Mouse (Mus musculus): ENCODE measurements around the gene Grik5.
A peak's percentile ranks its signal among the peaks of the same experiment; 100 is the strongest.

Gene Grik5

DNA sequence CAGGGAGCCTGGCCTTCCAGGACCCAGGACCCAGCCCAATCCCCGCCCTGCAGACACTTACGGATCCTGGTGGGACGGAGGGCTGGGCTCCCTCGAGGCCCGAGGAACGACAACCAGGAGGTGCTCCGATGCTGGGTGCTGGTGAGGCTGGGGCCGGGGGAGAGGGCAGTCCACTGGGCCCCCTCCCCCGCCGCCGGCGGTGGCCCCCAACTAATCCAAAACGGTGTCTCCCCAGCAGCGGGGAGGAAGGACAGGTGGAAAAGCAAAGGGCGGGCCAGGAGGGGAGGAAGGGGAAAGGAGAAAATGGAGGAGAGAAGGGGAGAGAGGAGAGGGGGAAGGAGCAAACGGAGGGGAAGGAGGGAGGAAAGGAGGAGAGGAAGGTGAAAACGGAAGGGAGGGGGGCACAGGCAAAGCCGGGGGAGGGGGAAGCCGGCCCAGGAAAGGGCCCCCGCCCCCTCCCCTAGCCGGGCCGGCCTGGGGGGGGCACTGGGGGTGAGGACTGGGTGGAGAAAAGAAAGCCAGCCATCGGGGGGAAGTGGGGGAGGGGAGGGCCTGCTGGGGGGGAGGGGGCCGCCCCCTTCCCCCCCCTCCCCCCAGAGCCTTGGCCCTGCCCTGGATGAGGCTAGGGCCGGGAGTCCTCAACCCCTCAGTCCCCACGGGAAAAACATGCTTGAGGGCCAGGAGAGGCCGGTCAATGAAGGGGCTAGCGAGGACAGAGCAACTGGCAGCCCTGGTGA, at the start of gene Grik5, which contains the start of gene Zfp574:
Gene Grik5, minus strand, starts transcription at position 368 of the 737 bp plus-strand sequence.
Gene Zfp574, plus strand, starts transcription at position 589 of the 737 bp plus-strand sequence.
- DNase-seq = no peak

DNA sequence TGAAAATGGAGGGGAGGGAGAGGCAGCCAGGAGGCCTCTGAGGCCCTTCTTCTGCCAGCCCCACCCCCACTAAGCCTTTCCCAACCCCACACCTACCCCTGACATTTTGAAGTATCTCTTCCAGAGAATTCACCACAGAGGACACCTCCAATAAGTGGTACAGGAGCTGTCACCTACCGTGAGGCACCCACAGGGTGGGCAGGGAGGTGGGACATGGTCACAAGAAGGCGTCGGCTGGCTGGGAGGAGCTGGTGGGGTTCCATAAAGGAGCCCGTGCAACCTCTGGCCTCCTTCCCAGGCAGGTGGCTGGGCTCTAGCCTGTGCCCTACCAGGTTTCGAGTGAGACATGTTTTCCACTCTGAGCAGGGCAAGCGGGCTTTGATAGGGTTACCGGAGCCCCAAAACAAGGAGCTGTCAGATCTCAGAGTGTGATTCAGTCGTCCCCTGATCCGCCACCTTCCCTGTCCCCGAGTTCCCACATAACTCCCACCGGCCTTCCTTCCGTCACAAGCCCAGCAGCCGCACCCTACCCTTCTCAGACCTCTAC, 49.2 kb upstream of the Grik5 start:
- DNase-seq = no peak

DNA sequence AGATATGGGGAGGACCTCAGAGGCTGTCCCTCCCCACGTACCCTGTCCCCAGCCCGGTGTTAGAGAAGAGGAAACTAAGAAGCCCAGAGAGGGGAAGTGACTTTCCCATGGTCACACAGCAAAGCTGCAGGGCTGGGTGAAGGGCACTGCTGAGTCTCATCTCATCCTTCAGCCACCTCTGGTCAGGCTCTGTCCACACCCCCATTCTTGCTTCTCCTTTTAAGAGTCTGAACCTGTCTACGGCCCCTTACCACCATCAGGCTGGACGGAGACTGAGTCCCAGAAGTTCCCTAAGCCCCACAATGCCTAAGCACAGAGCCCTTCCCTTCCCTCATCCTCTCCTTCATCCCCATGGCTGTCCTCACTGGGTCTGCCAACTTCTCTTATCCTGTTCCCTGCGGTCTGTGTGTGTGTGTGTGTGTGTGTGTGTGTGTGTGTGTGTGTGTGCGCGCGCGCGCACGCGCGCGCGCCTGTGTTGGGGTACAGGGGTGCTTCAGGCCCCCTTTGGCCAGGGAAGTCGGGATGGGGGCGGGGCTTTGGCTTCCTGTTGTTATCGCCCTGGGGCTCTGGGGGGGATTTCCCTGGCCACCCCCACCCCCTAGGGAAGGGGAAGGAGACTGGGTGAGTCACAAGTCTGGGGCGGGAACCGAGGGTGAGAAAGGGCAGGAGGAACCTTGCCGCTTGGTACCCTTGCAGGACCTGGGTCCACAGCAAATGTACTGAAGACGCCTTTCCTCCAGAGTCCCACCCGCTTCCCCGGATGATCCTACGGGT, 48.1 kb upstream of the Grik5 start:
- DNase-seq = peak; percentile 39 to 66

DNA sequence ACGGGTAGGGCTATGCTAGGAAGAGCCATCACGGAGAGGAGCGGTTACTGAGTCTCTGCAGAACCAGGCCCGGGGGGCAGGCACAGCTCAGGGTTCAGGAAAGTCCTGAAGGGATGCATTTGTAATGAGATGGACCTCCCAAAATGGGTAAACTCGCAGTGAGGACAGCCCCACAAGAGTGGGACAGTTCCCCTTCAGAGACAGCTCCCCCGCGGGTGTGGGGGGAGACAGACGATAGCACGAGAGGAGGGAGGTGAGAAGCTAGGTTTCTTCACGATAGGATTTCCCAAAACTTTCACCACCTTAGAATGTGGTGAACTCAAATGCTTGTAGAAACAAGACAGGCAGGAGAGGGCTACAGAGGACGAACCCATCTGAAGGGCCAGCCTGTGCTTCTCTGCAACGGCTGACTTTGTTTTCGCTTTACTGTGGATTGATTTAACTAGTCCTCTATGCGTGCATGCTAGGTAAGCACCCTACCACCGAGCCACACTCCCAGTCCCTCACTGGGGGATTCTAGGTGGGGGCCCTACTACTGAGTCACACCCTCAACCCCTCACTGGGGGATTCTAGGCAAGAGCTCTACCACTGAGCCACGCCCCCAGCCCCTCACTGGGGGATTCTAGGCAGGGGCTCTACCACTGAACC, 40.9 kb upstream of the Grik5 start:
- DNase-seq = no peak

DNA sequence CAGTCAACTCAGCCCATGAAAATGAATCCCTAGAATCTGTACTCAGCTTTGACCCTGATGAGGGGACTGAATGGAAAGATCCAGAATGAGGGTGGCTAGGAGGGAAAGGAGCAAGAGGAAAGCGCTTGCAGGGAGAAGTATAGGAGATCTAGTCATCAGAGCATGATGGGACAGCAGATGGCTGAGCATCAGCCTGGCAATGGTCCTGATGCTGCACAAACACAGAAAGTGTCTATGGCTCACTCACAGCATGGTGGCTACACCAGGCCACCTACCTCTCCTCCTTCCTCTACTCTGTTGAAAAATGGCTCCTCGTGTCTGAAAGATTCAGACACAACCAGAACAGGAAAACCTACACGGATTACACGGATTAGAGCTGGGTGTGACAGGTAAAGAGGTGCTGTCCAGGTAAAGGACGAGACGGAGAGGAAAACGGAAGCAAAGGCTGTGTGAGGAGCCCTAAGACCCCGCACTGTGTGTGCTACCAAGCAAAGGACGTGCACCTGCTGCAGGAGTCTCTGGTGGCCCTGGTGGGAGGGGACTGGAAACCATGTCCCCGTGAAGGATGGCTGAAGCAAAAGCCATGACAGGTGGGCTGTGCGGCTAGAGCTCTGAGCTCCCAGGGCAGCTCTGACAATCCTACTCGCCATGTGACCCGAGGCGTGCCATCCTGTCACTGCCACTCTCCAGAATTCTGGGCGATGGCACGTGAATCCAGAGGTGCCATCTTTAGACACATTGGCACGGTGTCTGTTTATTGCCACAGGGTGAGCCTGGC, 40.2 kb upstream of the Grik5 start:
- no peak for DNase-seq

DNA sequence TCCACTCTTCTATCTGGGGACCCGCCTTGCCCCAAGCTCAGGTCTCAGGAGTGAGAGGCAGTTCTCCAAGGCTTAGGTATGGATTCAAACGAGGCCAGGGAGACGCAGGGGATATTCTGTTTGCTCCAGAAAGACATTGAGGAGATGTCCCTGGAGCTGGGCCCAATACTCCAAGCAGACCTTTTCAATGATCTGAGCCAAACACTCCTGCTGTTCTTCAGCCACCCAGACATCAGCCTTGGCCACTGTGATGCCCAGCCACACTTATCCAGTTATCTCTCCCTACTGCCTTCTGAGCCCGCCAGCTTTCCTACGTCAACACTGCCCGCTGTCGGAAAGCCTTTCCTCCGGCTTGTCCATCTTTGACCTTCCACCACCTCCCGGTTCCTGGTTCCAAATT, 38.2 kb upstream of the Grik5 start:
- DNase-seq = no peak

DNA sequence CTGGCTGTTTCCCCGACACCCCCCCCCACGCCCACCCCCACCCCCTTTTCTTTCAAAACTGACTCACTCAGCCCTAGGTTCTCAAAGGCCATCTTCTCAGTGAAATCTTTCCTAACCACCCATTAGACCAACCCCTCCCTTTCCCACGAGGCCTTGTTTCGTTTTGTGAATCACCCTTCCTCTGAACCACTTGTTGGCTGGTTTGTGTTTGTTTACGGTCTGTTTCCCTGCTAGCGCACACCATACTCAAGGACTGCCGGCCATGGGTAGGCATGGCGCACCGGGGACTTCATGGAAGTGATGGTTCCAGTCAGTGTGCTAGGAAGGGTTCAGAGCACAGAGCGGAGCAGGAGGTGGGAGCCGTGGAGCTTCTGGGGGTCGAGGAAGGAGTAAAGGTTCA, 37.2 kb upstream of the Grik5 start:
- no peak for DNase-seq

DNA sequence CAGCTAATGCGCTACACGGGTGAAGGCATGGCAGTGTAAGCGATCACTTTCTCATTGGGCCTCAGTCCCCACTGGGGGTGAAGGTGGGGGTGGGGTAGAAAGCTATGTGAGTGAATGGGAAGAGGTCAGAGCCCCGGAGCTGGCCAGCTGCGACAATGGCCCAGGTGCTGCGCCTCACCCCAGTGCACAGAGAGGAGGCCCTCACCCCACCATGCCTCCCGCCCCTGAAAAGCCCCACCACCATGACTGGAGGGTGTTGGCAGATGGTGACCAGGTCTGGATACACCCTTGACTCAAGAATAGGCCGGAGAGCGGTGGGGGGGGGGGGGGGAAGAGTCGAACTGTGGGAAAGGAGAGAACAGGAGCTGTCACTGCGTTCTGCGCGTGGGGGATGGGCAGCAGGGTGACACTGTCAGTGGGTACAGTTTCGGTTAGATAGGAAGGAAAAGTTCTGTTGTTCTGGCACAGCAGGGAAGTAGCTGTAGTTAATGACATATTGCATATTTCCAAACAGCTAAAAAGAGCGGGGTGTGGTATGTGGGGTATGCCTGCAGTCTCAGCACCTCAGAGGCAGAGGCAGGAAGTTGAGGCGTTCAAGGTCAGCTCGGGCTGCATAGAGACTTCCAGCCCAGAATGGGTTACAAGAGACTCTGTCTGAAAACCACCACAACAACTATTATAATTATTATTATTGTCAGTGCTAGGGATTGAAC, 34.8 kb upstream of the Grik5 start:
- no peak for DNase-seq

DNA sequence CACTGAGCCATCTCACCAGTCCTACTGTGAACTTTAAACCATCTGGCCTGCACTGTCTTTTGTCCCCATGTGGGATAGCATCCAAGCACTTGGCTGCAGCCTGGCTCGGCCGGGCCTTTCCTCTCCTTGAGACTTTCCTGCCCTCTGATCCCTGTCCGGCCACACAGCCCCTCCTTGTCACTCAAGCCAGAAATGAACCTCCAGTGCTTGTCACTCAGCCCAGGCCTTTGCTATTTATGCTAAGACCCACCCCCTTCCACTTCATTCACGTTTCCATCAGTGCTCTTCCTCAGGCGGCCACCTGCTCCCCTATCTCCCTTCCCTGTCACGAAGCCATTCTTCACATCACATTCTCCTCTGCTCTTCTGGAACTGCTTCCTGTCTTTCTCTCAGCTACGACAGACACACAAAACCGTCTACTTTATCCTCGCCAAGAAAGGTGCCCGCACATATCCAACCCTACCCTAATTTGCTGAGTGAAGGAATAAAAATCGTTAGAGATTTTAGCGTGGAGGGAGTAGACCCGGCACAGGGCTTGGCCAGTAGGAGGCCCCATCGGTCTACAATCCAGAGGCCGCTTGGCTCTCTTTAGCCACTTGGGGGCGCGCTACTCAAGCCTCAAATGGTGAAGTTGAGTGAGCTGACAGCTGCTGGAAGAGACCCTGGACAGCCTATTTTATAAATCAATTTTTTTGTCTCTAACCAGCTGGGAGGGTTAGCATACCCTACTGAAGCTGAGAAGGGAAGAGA, 33.4 kb upstream of the Grik5 start:
- peak; percentile 63 to 65 for DNase-seq

DNA sequence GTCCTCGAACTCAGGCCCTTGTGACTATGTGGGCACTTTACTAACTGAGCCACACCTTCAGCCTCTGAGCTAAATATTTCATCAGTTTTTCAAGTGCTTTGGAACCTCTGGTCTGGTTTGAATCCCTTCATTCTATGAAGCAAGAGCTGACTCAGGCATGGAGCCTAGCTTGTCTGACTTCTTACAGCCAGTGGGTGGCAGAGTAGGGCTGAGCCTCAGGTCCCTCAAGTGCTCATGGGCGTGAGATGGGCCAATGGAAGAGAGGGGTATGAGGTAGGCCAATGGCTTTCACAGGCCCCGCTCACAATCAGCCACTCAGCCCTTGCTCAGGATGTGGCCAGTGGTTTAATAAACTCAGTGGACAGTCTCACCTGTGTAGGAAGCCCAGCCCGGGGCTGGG, 27.4 kb upstream of the Grik5 start:
- no peak for DNase-seq

DNA sequence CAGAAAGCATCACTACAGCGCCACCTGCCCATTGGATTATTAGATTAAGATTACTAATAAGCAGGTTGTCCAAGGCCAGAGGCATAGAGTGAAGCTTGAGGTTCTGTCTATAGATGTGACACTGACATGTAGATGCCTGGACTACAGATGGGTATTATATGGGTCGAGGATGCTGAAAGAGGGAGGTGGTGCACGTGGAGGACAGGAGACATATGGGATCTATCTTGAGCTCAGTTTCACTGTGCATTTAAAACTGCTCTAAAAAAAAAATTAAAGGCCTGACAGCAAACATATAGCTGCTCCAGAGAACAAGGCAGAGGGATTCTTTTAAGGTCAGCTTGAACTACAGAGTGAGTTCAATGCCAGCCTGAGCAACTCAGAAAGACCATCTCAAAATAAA, 26.0 kb upstream of the Grik5 start:
- DNase-seq = no peak

DNA sequence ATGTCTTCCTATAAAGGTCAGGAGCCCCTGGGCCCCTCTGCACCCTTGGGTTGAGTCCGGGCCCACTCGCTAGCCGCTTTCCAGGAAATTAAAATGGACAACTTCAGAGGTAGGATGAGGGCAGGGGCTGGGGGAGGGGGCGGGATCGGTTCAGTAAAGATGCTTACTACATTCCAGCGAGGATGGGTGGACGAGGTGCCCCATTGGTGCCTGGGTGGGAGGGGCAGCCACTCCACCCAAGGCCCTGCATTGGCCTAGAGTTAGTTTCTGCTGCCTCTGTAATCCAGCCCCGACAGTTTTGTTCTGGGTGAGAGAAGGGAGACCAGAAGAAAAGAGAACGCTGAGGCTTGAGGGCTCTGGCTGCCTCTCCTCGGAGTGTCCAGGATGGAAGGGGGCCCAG, 17.7 kb upstream of the Grik5 start:
- DNase-seq = no peak

DNA sequence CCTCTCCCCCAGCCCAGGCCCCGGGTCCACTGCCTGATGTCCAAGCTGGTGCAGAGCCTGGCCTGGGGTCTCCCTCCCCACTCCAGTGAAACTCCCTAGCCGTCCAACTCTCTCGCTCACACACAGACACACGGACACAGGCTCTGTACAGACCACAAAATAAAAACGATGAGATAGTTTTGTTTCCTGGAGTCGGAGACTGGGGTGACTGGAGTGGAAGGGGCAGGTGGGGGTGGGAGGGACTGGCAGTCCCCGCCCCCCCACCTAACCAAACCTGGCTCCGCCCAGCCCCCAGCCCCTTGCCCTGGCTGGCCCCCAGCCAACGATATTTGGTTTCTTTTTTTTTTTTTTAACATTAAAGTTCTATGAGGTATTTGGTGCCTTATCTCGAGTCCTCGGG, 16.8 kb upstream of the Grik5 start:
- DNase-seq = no peak

DNA sequence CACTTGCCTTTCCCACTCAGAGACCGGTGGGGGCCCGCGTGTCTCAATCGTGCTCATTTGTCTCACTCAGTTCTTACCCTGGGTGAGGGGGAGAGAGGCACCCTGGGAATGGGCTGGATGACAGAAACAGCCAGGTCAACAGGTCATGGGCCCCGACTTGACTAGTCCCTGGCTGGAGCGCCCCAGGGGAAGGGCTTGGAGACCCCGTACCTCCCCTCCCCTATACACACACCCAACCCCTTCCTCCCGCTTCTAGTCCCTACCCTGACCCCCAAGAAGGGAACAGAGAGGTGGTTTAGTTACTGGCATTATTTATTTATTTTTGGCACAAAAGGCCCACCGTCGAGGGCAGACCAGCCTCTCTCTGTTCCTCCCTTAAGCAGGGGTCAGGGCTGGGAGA, 16.4 kb upstream of the Grik5 start:
- DNase-seq = no peak

DNA sequence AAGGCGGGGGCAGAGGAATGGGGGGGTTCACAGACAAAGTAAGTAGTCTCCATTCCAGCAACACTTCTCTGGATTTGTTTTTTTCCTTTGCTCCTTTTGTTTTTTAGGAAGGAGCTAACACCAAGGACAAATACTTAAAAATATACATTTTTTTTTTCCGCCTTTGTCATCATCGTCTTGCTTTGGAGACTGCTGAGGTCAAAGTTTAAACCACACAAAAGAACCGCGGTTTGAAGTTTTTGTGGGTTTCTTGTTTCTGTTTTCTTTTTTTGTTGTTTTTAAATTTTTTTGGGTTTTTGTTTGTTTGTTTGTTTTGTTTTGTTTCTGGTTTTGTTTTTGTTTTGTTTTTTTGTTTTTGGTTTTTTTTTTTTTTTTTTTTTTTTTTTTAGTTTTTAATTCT, 15.8 kb upstream of the Grik5 start:
- DNase-seq = no peak

DNA sequence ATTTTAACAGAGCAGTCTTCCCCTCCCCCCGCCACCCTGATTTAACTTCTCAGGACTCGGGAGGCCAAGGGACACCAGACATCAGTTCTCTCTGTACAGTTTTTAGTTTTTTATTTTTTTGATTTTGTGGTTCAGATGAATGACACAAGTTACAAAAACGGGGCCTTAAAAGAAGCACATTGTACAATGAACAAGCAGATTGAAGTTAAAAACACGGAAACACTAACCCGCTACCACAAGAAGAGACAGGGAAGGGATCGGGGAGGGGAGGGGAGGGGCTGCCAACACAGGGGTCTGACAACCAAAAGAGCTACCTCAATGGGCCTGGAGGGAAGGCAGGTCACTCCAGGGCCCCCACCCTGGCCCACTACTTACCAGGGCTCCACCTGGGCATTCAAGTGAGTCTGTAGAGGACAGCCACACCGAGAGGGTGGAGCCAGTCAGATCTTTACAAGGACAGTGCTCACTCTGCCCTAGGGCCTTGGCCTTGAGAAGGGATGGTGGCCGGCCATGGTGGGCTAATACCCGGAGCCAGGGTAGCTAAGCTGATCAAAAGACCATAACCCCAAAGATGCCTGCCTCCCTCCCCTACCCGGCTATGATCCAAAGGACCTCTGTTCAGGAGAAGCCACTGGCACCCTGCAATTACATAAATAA, 15.2 kb upstream of the Grik5 start:
- DNase-seq = no peak

DNA sequence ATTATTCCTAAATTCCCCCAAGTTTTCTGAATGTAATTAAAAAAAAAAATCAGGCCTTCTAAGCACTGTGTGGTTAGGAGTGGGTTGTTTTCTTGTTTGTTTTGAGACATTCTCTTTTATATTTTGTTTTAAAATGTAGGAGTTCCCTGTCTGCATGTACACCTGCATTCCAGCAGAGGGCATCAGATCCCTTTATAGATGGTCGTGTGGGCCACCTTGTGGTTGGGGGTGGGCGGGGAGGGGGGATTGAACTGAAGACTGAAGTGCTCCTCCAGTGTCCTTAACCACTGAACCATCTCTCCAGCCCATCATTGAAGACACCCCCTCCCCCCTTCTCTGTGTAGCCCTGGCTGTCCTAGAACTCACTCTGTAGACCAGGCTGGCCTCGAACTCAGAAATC, 14.5 kb upstream of the Grik5 start:
- DNase-seq = no peak

DNA sequence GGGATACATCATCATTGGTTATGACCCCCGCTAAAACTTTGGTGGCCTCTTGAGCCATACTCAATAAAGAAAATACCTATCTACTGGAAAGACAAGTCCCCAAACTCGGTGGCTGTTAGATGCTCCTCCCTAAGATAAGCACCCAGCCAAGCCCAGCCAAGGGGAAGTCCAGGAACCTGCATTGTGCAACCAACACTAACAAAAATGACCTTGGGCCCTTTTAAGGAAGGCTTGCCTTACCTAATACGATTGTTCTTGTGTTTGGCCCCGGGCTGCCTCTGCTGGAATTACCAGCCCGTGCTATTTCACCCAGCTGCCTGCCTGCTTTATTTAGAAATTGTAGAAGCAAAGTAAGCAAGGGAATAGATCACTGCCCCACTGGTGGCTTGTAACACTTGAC, 12.5 kb upstream of the Grik5 start:
- DNase-seq = peak; percentile 47 to 59

DNA sequence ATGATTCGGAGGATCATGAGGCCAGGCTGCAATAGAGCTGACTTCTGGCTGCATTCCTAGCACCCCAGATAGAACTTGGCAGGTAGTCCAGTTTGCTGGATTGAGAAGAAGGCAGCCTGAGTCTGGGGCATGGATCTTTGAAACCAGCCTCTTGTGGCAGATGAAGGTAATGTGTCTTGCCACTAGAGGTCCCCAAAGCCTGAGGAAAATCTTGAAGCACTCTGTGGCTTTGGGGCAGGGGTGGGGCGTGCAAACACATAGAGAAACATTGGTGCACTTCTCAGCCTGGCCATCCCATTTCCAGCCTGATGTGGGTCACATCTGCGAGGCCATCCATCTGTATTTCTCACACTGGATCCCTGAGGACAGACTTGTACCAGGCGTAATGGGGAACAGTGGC, 10.4 kb upstream of the Grik5 start:
- DNase-seq = peak; percentile 35 to 56

DNA sequence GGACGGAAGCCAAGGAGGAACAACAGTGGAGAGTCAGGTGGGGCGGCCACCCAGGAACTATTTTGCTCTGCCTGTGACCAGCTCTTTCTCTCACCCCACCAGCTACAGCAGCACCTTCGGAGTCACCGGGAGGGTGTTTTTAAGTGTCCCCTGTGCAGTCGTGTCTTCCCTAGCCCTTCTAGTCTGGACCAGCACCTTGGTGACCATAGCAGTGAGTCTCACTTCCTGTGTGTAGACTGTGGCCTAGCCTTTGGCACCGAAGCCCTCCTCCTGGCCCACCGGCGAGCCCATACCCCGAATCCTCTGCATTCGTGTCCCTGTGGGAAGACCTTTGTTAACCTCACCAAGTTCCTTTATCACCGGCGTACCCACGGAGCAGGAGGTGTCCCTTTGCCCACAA, 8.3 kb upstream of the Grik5 start:
- DNase-seq = no peak

Measured in lung, adult 18-20 months (tissue).